Mouse (Mus musculus): ENCODE results near the gene Plcd1. TPM values are rescaled to one million over a fixed set of nuclear protein-coding genes. Genes with fewer than 3 reads are reported as not detected.
A peak's percentile ranks its signal among the peaks of the same experiment; 100 is the strongest.

Gene Plcd1
- polyA plus RNA-seq, 2 experiments from 2014 or later, result 1.2 to 3.5 TPM

DNA sequence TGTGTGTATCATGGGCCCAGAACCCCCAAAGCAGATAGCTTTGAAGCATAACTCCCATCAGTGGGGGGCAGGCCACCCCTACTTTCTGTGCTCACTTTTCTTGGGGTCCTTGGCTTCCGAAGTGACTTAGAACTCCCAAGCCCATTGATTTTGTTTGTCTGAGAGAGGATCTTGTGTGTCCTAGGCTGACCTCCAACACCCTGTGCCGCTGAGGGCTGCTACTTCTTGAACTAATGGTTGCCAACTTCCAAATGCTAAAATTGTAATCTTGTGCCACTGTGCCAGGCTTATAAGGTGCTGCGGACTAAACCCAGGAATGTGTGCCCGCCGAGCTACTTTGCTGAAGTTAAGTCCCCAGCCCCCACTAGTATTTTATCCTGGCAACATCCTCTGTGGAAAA, 2.8 kb downstream of the Plcd1 start:
- no peak for ATAC-seq

GRCm38 (mm10) chr9:119089437-119089836, 3.9 kb downstream of the Plcd1 start:
- ATAC-seq, result no peak

DNA sequence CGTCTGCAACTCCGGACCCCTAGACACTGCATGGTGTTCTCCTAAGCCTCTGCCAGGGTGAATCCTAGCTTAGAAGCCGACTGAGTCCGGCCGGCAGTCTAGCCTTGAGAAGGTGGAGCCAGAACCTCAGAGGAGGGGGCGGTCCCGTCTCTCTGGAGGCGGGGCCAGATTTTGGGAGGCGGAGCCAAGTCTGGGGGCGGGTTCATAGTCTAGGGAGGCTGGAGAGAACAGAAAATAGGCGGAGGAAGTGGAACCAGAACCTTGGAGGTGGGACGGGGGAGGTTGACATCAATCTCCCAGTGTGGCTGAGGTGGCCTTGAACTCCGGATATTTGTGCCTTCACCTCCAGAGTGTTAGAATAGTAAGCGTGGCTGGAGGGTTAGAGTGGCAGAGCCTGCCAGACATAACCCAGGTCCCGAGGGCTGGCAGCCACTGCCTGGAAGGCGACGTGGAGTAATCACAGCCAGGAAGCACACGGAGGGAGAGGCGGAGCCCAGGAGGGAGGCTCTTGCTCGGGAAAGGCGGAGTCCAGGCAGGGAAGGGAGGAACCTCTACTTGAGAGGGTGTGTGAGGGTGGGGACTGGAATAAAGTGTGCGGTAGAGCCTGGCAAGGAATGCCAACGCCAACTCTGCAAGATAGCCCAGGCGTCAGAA, 5.0 kb downstream of the Plcd1 start:
- ATAC-seq, result peak; percentile 82

DNA sequence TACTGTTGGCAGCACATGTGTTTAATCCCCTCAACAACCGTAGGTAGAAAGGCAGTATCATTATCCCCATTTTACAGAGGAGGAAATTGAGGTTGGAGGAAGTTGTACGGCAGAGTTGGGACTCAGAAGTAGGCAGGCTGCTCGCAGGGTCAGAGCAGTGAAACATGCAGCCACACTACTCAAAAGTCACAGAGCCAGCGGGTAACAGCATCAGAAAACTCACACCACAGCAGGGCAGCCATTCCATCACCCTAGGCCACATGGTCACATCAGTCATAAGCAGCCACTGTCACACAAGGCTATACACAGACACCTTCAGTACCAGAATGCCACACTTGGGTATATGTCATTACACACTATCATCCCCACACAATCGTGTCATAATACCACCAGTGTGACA, 6.0 kb downstream of the Plcd1 start:
- ATAC-seq, result no peak

- no peak for ATAC-seq
Observed at GRCm38 (mm10) chr9:119086451-119086850, 6.9 kb downstream of the Plcd1 start.

DNA sequence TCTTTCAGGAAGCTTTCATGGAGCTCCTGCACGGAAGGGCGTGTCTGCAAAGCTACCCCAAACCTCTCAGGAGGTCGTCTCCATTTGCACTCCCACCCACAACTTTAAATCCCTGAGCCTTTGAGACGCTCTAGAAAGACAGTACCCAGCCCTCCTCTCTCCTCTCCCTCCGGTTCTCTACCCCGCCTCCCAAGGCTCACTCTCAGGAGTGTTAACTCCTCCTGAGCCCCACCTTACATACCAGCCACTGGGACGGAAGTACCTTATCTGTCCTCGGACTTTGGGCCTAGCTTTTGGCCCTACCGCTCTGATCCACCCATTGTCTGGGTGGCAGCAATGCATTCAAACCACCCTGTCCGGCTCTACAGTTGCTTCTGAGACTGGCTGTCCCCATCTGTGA, 9.3 kb downstream of the Plcd1 start:
- no peak for ATAC-seq

GRCm38 (mm10) chr9:119082656-119083430, 10.5 kb downstream of the Plcd1 start:
- no peak for ATAC-seq

DNA sequence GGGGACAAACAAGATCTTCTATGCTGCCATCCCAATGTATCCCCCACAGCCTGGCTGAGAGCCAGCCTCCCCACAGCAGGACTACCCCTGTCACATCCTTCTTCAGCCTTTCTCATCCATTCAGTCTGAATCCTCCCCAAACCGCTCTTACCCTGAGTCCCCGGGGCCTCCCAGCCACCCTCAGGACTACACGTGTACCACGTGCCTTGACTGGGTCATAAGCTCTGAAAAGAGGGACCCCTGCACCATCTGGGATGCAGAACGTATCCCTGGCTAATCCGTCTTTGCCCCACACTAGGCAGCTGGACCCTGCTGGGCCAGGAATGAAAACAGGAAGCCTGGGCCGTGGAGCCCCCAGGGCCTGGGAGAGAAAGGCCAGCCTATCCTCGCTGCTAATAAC, 11.3 kb downstream of the Plcd1 start:
- no peak for ATAC-seq

- no peak for ATAC-seq
Observed at GRCm38 (mm10) chr9:119080040-119080675, 13.1 kb downstream of the Plcd1 start.

DNA sequence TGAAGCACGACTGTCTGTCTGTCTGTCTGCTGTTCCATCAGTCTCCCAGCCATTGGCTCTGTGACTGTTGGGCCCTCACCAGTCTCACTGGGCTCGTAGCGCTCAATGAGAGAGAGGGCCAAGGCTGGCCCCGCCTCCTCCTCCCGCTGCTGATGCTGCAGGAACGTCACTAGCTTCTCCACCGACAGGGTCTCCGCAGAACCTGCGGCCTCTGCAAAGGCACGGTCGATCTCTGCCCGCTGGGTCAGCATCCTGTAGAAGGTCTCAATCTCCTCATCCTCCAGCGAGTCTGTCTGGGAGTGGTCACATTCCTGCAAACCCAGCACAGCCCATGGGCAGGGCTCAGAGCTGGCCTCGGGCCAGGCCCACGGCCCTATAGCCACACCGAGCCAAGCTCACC, 17.6 kb downstream of the Plcd1 start:
- no peak for ATAC-seq

DNA sequence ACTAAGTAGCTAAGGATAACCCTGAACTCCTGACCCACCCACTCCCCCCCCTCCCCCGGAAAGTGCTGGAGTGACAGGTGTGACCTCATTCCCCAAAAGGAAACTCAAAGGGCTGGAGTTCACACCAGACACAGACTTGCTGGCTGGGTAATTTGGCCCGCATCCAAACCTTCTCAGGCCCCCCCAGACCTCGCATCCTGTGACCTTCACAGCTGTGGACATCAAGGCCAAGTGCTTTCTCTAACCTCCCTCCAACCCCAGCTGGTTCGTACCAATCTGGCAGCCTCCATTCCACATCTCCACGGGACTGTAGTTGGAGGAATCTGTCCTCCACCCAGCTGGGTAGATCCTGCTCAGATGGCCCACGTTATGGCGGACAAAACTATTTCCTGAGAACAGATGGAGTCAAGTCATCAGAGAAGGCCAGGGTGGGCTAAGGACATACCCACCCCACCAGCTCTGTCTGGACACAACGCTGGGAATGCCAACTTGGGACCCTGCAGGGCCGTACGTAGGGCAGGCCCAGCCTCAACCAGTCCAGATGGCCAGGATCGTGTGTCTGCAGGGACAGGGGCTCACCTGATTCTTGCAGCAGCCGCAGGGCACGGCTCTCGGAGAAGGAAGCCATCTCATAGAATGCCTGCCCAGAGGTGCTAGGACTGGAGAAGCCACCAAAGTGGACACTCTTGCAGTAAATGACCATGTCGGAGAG, 20.0 kb downstream of the Plcd1 start:
- ATAC-seq, result no peak

DNA sequence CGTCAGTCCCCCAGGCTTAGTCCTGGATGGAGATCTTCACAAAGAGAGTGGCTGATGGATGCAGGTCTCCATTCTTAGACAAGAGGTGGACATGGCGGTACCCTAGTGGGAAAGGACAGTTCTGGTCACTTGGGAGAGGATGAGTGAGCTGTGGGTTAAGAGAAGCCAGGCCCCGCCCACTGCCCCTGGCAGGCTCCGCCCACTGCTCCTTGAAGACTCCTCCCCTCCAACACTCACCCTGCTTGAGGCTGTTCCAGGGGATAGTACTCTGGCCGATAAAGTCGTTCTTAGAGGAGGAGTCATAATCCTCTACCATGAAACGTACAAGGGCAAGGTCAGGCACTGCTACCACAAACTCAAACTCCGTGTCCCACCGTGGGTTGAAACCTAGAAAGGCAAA, 21.5 kb downstream of the Plcd1 start:
- no peak for ATAC-seq

DNA sequence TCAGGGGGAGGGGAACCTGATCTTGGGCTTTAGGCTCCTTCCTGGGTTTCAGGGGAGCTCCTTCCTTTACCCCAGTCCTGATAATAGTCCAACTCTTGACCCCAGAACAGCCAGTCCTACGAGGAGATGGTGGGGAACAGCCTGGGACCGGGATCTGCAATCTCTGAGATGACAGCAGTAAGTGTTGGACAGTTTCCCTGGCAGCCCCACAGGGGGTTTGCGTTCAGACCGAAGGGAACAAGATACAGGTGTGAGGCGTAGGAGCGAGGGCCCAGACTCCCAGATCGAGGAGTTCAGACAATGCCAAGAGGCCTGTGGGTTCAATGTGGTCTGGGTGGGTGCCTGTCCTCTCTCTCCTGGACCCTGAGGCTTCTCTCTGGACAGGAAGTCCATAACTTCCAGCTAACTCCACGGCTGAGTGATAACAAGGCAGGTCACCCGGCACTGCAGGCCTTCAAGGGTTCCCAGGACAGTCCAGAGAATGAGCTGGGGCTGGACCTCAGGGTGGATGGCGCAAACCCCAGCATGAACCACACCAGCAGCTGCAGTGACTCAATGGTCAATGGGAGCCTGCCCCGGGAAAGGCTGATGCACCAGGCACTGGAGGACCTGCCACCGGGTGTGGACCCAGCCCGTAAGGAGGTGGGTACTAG, 23.0 kb downstream of the Plcd1 start:
- no peak for ATAC-seq

GRCm38 (mm10) chr9:119068266-119068665, 25.0 kb downstream of the Plcd1 start:
- no peak for ATAC-seq

DNA sequence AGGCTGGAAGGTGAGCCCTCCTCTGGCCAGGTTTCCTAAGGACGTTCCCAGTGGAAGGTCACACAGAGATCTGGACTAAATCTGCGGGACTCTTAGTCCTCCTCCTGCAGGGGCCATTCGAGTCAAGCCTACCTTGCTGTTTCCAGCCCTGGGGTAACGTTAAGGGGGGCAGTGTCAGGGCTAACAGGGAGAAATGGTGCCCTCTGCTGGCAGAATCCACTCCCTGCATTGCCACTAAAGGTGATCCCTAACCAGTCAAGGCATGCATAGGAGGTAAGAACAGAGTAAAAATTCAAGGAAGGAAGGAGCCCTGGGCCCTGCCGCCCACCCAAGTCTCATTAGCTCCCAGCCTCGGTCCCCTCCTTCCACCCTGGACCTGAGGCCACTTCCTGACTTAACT, 25.7 kb downstream of the Plcd1 start:
- ATAC-seq, result peak; percentile 41

GRCm38 (mm10) chr9:119064296-119064695, 29.0 kb downstream of the Plcd1 start:
- ATAC-seq, result no peak

DNA sequence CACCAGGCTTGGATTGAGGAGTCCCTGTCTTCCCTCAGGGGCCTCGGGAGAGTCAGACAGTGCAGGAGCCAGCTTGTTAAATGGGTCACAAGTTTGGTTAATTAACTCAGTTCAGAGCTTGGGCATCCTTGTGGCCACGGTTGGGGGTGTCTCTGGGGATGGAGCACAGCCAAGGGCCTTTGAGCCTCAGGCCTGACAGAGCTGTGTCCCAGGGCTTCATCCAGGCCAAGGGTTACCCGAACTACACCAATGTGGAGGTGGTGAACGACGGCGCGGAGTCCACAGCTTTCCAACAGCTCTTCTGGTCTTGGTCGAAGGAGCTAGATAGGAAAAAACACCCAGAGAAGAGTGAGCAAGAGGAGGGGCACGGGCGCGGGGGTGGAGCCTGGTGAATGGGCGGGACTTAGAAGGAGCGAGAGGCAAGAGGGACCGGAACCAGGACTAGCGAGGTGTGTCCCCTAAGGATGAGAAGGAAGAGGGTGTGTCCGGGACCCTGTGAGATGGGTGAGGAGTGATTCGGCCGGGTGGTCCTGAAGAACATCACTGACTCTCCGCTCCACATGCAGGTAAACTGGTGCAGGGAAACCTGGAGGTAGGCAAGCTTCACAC, 30.2 kb downstream of the Plcd1 start:
- no peak for ATAC-seq

DNA sequence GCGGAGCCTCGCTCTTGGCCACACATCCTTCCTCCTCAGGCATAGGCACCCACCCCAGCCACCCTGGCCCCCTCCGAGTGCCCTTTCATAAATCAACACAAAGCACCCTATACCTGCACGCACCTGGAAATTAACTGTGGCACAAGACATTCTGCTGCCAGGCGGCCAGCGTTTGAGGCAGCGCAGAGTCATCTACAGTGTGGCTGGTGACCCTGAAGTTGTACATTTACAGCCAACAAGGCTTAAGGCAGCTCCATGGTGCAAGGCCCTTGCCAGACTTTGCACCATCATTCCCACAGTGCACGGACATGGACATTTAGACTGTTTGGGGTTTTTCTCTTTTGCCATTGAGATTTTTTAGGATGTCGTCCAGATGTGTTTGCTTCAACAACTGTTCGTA, 32.6 kb downstream of the Plcd1 start:
- no peak for ATAC-seq

DNA sequence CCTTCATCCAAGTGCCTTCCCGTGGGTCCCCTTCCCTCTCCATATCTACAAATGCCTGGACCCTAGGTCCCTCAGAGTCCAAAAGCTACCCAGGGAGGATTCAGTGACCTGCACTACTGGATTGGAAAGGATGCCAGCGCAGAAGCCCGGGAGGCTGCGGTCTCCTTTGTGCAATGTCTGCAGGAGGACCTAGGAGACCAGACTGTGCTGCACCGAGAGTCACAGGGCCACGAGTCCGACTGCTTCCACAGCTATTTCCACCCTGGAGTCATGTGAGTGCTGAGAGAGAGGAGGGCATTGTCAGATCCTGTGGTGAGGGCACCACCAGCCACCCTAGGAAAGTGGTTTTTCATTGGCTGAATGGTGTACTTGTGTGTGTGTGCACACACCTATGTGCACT, 35.1 kb downstream of the Plcd1 start:
- ATAC-seq, result no peak

GRCm38 (mm10) chr9:119055336-119055735, 38.0 kb downstream of the Plcd1 start:
- ATAC-seq, result no peak

GRCm38 (mm10) chr9:119053964-119054576, 39.2 kb downstream of the Plcd1 start:
- no peak for ATAC-seq

Data from CD4-positive, CD25-positive, alpha-beta regulatory T cell, adult 4 months (primary cell).